In the genomic region with DNA sequence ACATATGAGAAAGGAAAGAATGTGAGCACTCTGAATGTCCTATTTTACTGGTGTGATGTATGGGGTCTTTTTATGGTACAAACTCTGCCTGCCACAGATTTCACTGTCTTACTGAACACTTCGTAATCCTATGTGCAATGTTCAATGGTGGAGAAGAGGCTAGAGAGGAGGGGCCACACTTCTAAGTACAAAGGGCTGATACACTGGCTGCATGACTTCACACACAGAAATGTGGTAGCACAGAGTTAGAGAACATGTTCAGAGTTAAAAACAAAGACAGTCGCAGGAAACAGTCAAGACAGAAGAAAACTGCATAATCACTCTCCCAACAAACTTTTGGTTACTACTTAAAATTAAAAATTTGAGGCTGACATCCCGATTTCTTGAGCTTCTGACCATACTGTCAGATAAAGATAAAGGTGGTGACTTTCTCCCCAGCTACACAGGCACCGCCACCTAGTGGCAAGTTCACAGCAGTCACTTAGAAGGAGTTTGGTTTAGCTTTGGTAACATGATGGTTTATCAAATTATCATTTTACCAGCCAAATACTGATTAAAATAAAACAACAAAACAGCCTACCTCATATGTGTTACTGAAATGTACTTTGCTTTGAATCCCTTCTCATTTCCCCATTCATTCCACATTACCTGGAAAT, we compare ENCODE assay signal across 8 mouse cellular contexts. TPM values are rescaled to one million over a fixed set of nuclear protein-coding genes. Genes with fewer than 3 reads are reported as not detected.
DNase-seq lines count a peak whose midpoint lies in the region; ATAC-seq and TF ChIP-seq lines count a peak whose summit lies in the region.

No protein-coding gene starts in this region.

- intact Hi-C loops in gastrocnemius, adult 2 months (cut with DNase I): loop anchor here (10.0 kb wide), 3 partner anchors 285 to 555 kb away; a partner anchor contains a TSS

- no peak for ATAC-seq in midbrain, postnatal 0 days (ENCODE audit: low FRiP score)
- no peak for ATAC-seq in intestine, embryonic 15.5 days

- peaks cover 9% of the 10 kb centered on the region for H3K36me3 ChIP-seq in midbrain, postnatal 0 days (ENCODE audit: insufficient read depth, low read length)
- H3K36me3 ChIP-seq in midbrain, embryonic 10.5 days: peaks cover 90% of the 10 kb centered on the region
- peaks cover 83% of the 10 kb centered on the region for H3K36me3 ChIP-seq in embryonic facial prominence, embryonic 10.5 days (replicated peaks)
- peaks cover 2% of the 10 kb centered on the region; the same call in 1 of the 2 replicates for H3K36me3 ChIP-seq in intestine, embryonic 15.5 days

- no peaks in the 10 kb centered on the region for H3K27me3 ChIP-seq in midbrain, postnatal 0 days (ENCODE audit: insufficient read depth, low read length)
- H3K27me3 ChIP-seq in midbrain, embryonic 10.5 days (ENCODE audit: low read depth, poor library complexity, severe bottlenecking): no peaks in the 10 kb centered on the region
- no peaks in the 10 kb centered on the region for H3K27me3 ChIP-seq in embryonic facial prominence, embryonic 10.5 days (replicated peaks; ENCODE audit: low read depth, poor library complexity, severe bottlenecking)
- H3K27me3 ChIP-seq in intestine, embryonic 15.5 days (replicated peaks): no peaks in the 10 kb centered on the region

- peak; percentile 83 for TF ChIP-seq CTCF in gastrocnemius, adult 2 months (IDR thresholded peaks at IDR 0.05)
- TF ChIP-seq CTCF in midbrain, postnatal 0 days (IDR thresholded peaks at IDR 0.05): peak; percentile 89

- H3K4me1 ChIP-seq in midbrain, postnatal 0 days (ENCODE audit: insufficient read depth, low read length): no peaks in the 10 kb centered on the region
- 0 out of 2 replicates have a peak, but pooled peaks cover 1% of the 10 kb centered on the region for H3K4me1 ChIP-seq in midbrain, embryonic 10.5 days
- H3K4me1 ChIP-seq in embryonic facial prominence, embryonic 10.5 days: 0 out of 2 replicates have a peak, but pooled peaks cover under 1% of the 10 kb centered on the region
- H3K4me1 ChIP-seq in intestine, embryonic 15.5 days (replicated peaks): no peaks in the 10 kb centered on the region

- WGBS in midbrain, postnatal 0 days: 78% methylated on average over 4 of the region's 4 CpGs
- WGBS in midbrain, embryonic 10.5 days: 79% methylated on average over 4 of the region's 4 CpGs
- 75% methylated on average over 4 of the region's 4 CpGs for WGBS in embryonic facial prominence, embryonic 10.5 days
- 73% methylated on average over 4 of the region's 4 CpGs for WGBS in intestine, embryonic 15.5 days

- H3K9ac ChIP-seq in midbrain, postnatal 0 days (replicated peaks; ENCODE audit: low read length, poor library complexity, severe bottlenecking): no peak overlapping the region
- H3K9ac ChIP-seq in intestine, embryonic 15.5 days: no peak overlapping the region

- peak overlapping the region; percentile 87 for H3K27ac ChIP-seq in gastrocnemius, adult 2 months
- no peak overlapping the region for H3K27ac ChIP-seq in midbrain, postnatal 0 days (ENCODE audit: low read depth, low read length)
- no peak overlapping the region for H3K27ac ChIP-seq in midbrain, embryonic 10.5 days (replicated peaks)
- H3K27ac ChIP-seq in embryonic facial prominence, embryonic 10.5 days (replicated peaks): no peak overlapping the region
- no peak overlapping the region for H3K27ac ChIP-seq in intestine, embryonic 15.5 days

- H3K4me3 ChIP-seq in gastrocnemius, adult 2 months: no peak overlapping the region
- no peak overlapping the region for H3K4me3 ChIP-seq in midbrain, postnatal 0 days (ENCODE audit: low read depth, low read length)
- H3K4me3 ChIP-seq in midbrain, embryonic 10.5 days: no peak overlapping the region
- no peak overlapping the region for H3K4me3 ChIP-seq in embryonic facial prominence, embryonic 10.5 days
- no peak overlapping the region for H3K4me3 ChIP-seq in intestine, embryonic 15.5 days (replicated peaks)

- no peaks in the 10 kb centered on the region for H3K9me3 ChIP-seq in midbrain, postnatal 0 days (ENCODE audit: low read length)
- H3K9me3 ChIP-seq in midbrain, embryonic 10.5 days (replicated peaks): no peaks in the 10 kb centered on the region
- H3K9me3 ChIP-seq in embryonic facial prominence, embryonic 10.5 days: no peaks in the 10 kb centered on the region
- no peaks in the 10 kb centered on the region for H3K9me3 ChIP-seq in intestine, embryonic 15.5 days

- H3K4me2 ChIP-seq in midbrain, postnatal 0 days (ENCODE audit: low read depth, low read length, poor library complexity, severe bottlenecking): no peak overlapping the region
- no peak overlapping the region for H3K4me2 ChIP-seq in intestine, embryonic 15.5 days (replicated peaks)

- DNase-seq in gastrocnemius, adult 2 months: peak; percentile 61
- DNase-seq in gastrocnemius, postnatal 25 days: no peak
- peak; percentile 63 for DNase-seq in midbrain, postnatal 0 days (ENCODE audit: low spot score)
- DNase-seq in midbrain, embryonic 10.5 days (ENCODE audit: low spot score): no peak
- peak; percentile 56 for DNase-seq in R1 (ENCODE audit: low read depth, low spot score)
- DNase-seq in embryonic facial prominence, embryonic 10.5 days (ENCODE audit: low spot score): peak; percentile 46
- peak; percentile 66 for DNase-seq in lung, postnatal 36 days

RNA-seq across cellular contexts. Expression of a gene that starts 12.4 kb away (rescaled TPM):
- total RNA-seq in gastrocnemius, adult 2 months (2021): 100 to 1,000 TPM; 135 to 154 TPM
- 100 to 1,000 TPM; 120 to 130 TPM for total RNA-seq in gastrocnemius, postnatal 25 days (2021)
- total RNA-seq in midbrain, postnatal 0 days (2014; rRNA removed): 140 and 187 TPM in 2 replicates
- 147 and 151 TPM in 2 replicates for polyA plus RNA-seq in midbrain, postnatal 0 days (2015; fragmentation: Nextera tagmentation; extraction: Ambion mirVana)
- polyA plus RNA-seq in midbrain, embryonic 10.5 days (2016; fragmentation: Nextera tagmentation; extraction: Ambion mirVana): 232 and 245 TPM in 2 replicates
- polyA plus RNA-seq in embryonic facial prominence, embryonic 10.5 days (2016; fragmentation: Nextera tagmentation; extraction: Ambion mirVana): 226 and 227 TPM in 2 replicates
- polyA plus RNA-seq in intestine, embryonic 15.5 days (2015; fragmentation: Nextera tagmentation; extraction: Ambion mirVana): 281 and 299 TPM in 2 replicates

Comparison
In these comparisons a context has a peak if more than half of its experiments do, and no peak if none do; other contexts are left out.
1. DNase-seq: peak in gastrocnemius, adult 2 months (single experiment), midbrain, postnatal 0 days (single experiment), R1 (single experiment), embryonic facial prominence, embryonic 10.5 days (single experiment) and lung, postnatal 36 days (single experiment); none in gastrocnemius, postnatal 25 days (single experiment) and midbrain, embryonic 10.5 days (single experiment).